Mouse (Mus musculus) layer of hippocampus, postnatal 14 days (tissue): ENCODE data around the gene Cys1. TPM values are rescaled to one million over a fixed set of nuclear protein-coding genes. Genes with fewer than 3 reads are reported as not detected.
"Not testable (repeated sequence)": the region's sequence is repeated elsewhere in the genome, so short reads cannot be mapped to it uniquely, and the experiment has no call there.

Experiments used
- DNase-seq, 2 experiments: peaks; one replicate each; pipeline ENCODE4 v3.0.0; 2021 to 2022; ENCODE audit warnings: low spot score in 2 of 2, mixed read lengths in 1 of 2
- total RNA-seq, 2 experiments: library from RNA; stranded (reverse); gene quantifications; 2 replicates each; pipeline ENCODE4 v1.2.3; 2021

Gene Cys1
- total RNA-seq, 2 experiments from 2014 or later: 13.4 to 14.2 TPM

GRCm38 (mm10) chr12:24650415-24651062 lies 31.1 kb downstream of the Cys1 start:
- no peak for DNase-seq

GRCm38 (mm10) chr12:24648094-24648493 lies 33.5 kb downstream of the Cys1 start:
- DNase-seq: no peak

- no peak for DNase-seq
Observed at GRCm38 (mm10) chr12:24645901-24646300, 35.7 kb downstream of the Cys1 start.

- DNase-seq: no peak
Observed at GRCm38 (mm10) chr12:24644125-24644571, 37.5 kb downstream of the Cys1 start.

GRCm38 (mm10) chr12:24642370-24642802 lies 39.2 kb downstream of the Cys1 start:
- DNase-seq: peak; percentile 63 to 82

- DNase-seq: not testable (repeated sequence)
Observed at GRCm38 (mm10) chr12:24638787-24639186, 42.8 kb downstream of the Cys1 start.

- no peak for DNase-seq
Observed at GRCm38 (mm10) chr12:24634648-24635047, 47.0 kb downstream of the Cys1 start.

GRCm38 (mm10) chr12:24634212-24634611 lies 47.4 kb downstream of the Cys1 start:
- DNase-seq: no peak

- no peak for DNase-seq
Observed at GRCm38 (mm10) chr12:24633753-24634191, 47.8 kb downstream of the Cys1 start.

- DNase-seq: no peak
Observed at GRCm38 (mm10) chr12:24632404-24632803, 49.2 kb downstream of the Cys1 start.

- DNase-seq: peak; percentile 13 to 26
Observed at GRCm38 (mm10) chr12:24630220-24630619, 51.4 kb downstream of the Cys1 start.

GRCm38 (mm10) chr12:24627215-24627614 lies 54.4 kb downstream of the Cys1 start:
- no peak for DNase-seq

- no peak for DNase-seq
Observed at GRCm38 (mm10) chr12:24626401-24626800, 55.2 kb downstream of the Cys1 start.

GRCm38 (mm10) chr12:24623486-24624251 lies 57.9 kb downstream of the Cys1 start:
- DNase-seq: peak in 1 of 2 experiments; percentile 6

GRCm38 (mm10) chr12:24619436-24619835 lies 62.2 kb downstream of the Cys1 start:
- no peak for DNase-seq

Other genes starting within 250 kb of the Cys1 start
- 10 to 100 TPM; 28.3 to 31.7 TPM for gene Taf1b, start 183.5 kb downstream of the Cys1 start, total RNA-seq
- 10 to 100 TPM; 20.4 to 20.6 TPM for gene Grhl1, start 109.5 kb downstream of the Cys1 start, total RNA-seq
- gene Klf11, start 30.5 kb downstream of the Cys1 start, total RNA-seq: 1 to 10 TPM; 4.7 to 6.3 TPM
- 1 to 10 TPM; 6.3 to 7.6 TPM for gene Rrm2, start 26.4 kb upstream of the Cys1 start, total RNA-seq
- 10 to 100 TPM; 62.6 to 69.3 TPM for gene Mboat2, start 149.1 kb upstream of the Cys1 start, total RNA-seq